Mouse (Mus musculus) ES-CJ7 (cell line): ENCODE measurements at regions not wholly inside any gene's neighbourhood (a gene's known extent, or its start where the extent isn't known, plus 50 kb on each side); places are given as distances from the start of the nearest gene placed in this dataset.

Source experiments
- DNase-seq: peaks from one replicate; pipeline ENCODE4 v3.0.0; 2011; ENCODE audit warnings: low read depth, low spot score

DNA sequence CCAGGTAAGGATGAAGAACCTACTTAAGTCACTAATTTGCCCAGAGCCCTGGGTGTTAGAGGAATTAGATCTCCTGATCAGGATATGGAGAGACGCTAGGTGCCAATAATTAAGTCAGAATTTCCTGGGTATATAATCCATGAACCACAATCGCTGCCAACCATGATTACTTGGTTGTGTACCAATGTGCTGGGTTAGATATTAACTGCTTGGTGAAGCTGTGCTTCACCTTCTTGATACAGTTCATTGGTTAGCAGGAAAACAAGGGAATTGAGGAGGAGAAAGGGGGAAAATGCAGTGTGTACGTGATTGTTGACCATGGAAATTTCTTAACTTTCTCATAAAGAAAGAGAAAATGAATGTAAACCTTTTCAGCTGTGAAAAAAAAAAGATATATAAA lies 961.7 kb upstream of the Slc39a10 start:
- DNase-seq, result no peak

DNA sequence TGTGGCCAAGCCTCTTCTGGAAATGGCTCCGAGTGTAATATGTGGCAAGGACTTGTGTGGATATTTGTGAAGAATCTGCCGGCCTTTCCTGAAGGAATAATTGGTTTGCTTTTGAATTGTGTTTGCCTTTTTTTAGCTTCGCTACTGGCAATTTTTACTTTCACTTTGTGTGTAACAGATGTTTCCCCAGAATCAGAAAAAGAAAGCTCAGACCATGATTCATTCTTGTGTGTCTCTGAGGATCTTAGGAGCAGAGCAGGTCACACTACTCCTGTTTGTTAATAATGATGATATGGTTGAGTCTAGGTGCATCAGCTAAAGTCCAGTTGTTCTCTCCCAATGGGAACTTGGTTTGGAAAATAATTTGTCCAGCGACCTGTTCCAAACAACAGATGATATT lies 961.3 kb upstream of the Slc39a10 start:
- no peak for DNase-seq

- no peak for DNase-seq
Observed at GRCm38 (mm10) chr1:47840811-47841210, 948.2 kb upstream of the Slc39a10 start.

DNA sequence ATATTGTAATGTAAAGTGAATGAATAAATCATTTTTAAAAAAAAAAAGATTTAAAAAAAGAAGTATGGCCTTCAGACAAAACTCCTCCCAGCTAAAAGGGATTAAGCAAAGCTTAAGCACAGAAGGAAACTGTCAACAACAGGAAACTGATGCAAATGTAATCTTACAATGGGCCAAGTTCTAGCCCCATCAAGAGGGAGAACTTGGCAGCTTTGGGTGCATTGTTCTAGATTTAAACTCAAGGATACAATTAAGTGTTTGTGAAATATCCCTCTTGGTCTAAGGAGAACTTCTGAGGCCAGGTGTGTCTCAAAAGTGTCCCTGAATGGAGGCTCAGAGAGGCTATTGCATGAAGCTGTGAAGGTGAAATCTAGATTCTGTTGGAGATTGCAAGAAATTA lies 941.4 kb upstream of the Slc39a10 start:
- peak; percentile 83 for DNase-seq

- DNase-seq, result peak; percentile 87
Observed at GRCm38 (mm10) chr1:47827206-47827605, 934.6 kb upstream of the Slc39a10 start.

DNA sequence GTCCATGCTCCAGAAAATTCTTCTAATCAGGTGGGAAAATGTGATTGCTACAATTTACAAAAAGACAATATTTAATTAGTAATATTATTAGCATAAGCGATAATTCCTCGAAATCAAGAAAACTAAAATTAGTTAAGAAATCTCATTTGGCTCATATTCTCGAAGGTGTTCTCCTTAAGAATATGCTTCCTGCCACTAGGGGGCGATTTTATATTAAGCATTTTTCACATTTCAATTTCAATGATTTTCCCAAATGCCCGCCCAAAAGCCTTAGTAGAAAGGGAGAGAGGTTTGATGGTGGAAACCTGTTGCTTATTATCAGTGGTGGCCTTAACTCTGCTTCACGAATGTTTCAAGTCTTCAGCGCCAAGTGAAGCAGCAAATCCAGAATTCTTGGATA lies 916.9 kb upstream of the Slc39a10 start:
- DNase-seq, result peak; percentile 30

GRCm38 (mm10) chr1:47794763-47795162 lies 902.1 kb upstream of the Slc39a10 start:
- no peak for DNase-seq
